Mouse (Mus musculus): Measurements from ENCODE around the gene Smok3c.
"Not testable (repeated sequence)": the region's sequence is repeated elsewhere in the genome, so short reads cannot be mapped to it uniquely, and the experiment has no call there.

Smok3c gene

DNA sequence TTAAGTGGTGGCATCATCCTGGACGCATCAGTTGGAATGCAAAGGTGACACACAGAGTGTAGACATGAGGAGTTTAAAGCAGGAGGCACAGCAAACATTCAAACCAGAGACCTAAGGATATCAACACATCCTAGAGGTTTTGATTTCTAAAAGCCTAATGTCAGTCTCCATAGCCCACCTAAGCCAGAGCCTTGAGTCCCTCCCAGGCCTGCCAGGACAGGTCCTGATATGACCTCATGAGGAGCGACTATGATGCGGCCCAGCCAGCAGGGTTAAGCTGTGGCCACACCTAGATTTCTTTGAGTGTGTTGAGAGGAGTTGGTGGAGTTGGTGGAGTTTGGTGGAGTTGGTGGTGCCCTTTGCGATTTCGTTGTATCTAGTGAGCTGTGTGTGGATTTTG is at the start of gene Smok3c:
Smok3c (plus strand) TSS at position 301 of the 400 bp plus-strand sequence.
- not testable (repeated sequence) for DNase-seq (ENCODE audit: low spot score)

DNA sequence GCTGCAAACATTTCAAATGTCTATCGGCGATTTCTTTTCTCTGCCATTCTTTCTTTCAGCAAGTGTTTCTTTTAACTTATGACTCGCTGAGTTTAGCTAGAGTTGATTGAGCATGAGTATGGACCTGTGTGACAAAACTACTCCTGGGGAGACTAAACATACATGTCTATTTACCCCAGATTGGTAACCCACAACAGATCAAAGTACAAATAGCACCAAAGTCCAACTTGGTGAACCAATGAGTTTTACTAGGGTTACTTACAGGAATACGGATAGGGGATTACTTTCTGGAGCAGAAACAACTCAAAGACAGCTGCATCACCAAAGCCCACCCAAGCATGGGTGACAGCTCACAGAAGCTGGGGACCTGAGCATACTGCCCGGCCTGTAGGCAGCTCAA is 43.6 kb upstream of the Smok3c start:
- DNase-seq (ENCODE audit: low spot score): no peak

DNA sequence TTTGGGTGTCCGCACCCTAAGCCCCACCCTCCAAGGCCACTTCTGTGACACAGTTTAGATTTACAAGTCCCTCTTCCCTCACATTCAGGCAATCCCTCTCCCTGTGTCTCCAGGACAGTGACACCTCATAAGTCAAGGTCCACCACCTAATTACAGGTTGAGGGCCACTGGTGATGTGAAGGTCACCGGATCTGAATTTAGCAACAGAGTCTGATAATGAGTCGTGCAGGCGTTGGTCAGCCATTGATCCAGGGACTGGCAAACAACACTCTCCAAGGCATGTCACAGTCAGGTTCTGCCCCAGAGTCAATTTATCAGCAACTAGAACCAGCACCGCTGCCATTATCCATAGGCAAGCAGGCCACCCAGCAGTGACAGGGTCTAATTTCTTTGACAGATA is 40.6 kb upstream of the Smok3c start:
- no peak for DNase-seq (ENCODE audit: low spot score)

DNA sequence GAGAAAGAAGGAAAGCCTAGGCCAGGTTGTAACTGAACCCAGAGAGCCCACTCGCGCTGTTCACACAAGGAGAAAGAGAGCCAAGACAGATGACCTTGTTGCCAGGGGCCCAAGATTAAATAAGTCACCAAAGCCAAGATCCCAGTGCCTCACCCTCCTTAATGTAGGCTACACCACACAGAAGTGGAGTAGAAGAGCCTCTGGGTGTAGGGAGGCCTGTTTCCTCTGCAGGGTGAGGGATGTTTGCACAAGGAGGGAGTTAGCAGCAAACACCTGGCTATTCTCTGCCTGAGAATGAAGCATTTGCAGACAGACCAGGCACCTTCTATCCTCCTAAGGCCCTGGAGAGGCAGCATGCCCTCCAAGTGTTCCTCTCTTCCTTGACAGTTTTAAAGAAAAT is 36.5 kb upstream of the Smok3c start:
- no peak for DNase-seq (ENCODE audit: low spot score)

DNA sequence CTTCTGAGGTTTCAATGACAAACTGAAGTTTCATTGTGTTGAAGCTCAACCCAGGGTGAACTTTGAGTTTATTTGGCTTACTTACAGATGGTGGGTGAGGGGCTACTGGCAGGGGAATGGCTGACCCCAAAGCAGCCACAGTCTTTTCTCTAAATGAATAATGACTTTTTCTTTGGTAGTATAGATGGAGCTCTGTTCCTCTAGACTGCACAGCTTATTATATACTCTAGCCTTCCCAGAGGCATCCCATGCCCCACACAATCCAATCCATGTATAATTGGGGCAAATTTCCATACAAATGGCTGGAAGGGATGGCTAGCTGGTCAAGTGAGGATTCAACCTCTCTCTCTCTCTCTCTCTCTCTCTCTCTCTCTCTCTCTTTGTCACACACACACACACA is 36.0 kb upstream of the Smok3c start:
- DNase-seq (ENCODE audit: low spot score): no peak

DNA sequence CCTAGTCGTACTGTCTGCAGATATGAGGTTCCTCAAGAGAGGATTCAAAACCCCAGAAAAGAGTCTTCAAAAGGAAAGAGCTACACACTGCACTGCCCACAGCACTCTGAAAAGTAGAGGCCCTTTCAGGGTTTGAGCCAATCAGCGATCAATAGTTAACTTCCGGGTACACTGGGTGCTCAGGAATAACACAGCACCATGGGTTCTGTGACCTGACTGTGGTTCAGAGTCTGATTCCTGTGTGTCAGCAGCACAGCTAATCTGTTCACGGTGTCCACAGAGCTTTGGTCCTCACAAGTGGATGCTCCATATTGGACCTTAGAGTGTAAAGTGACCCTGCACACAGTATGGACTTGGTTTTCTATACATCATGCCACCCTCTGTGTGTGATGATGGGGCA is 33.4 kb upstream of the Smok3c start:
- not testable (repeated sequence) for DNase-seq (ENCODE audit: low spot score)

DNA sequence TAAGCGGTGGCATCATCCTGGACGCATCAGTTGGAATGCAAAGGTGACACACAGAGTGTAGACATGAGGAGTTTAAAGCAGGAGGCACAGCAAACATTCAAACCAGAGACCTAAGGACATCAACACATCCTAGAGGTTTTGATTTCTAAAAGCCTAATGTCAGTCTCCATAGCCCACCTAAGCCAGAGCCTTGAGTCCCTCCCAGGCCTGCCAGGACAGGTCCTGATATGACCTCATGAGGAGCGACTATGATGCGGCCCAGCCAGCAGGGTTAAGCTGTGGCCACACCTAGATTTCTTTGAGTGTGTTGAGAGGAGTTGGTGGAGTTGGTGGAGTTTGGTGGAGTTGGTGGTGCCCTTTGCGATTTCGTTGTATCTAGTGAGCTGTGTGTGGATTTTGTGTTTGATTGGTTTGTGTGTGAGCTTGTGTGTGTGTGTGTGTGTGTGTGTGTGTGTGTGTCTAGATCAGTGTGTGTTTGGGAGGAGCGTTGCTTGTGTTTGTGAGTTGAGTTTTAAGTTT is 32.0 kb upstream of the Smok3c start, which contains the start of the genes Smok3a and Smok3b:
Smok3a (plus strand) TSS at position 301 of the 519 bp plus-strand sequence.
Smok3b (plus strand) TSS at position 469 of the 519 bp plus-strand sequence.
- DNase-seq (ENCODE audit: low spot score): not testable (repeated sequence)

DNA sequence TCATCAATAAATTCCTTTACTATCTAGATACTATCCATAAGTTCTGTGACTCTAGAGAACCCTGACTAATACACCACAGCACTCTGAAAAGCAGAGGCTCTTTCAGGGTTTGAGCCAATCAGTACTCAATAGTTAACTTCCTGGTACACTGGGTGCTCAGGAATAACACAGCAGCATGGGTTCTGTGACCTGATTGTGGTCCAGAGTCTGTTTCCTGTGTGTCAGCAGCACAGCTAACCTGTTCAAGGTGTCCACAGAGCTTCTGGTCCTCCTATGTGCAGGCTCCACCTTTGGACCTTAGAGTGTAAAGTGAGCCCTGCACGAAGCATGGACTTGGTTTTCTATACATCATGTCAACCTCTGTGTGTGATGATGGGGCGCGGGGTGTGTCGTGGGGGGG is 20.8 kb downstream of the Smok3c start:
- DNase-seq (ENCODE audit: low spot score): no peak

DNA sequence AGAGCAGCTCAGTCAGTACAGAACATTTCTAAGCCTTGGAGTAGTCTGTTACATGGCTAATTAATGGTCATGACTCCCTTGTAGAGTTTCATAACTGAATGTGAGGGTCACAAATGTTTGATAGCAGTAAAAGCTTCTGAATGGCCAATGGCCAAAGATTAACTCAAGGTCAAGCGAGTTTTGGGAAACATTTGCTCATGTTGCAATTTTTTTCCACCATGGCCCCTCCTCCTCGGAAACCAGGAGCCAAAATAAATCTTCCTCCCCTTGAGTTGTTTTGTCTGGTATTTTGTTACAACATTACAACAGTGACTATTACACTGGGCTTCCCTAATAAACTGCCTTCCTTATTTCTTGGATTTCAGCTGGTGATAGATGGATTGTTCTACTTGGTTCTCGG is 22.7 kb downstream of the Smok3c start:
- no peak for DNase-seq (ENCODE audit: low spot score)

DNA sequence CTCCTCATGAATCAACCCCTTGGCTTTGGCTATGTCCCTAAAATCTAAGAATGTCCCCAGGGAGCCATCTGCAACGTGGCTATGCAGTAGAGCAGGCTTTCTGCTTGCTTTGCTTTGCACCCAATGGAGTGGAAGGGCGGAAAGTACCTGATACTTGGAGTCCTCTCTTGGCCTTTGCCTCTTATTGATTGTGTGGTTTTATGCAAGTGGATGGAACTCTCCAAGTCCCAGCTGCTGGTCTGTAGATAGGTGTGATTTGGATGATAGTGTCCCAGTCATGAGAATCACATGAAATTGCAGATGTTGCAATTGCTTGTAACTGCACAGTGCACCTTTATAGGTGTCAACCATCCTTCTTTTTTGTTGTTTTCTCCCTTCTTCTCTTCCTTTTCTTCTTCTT is 23.2 kb downstream of the Smok3c start:
- DNase-seq (ENCODE audit: low spot score): no peak

DNA sequence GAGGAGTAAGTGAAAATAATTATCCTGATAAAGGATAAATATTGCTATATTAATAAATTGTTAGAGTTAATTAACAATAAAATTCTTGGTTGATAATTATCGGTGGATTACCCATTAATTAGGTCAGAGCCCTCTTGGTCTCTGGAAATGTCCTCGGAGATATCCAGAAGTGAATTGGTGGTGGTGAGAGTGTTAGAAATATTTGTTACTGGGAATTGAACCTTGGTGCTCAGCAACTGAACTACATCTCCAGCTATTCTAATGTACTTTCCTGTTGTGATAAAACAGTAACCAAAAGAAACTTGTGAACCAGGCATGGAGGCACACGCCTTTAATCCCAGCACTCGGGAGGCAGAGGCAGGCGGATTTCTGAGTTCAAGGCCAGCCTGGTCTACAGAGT is 27.5 kb downstream of the Smok3c start:
- DNase-seq (ENCODE audit: low spot score): no peak

DNA sequence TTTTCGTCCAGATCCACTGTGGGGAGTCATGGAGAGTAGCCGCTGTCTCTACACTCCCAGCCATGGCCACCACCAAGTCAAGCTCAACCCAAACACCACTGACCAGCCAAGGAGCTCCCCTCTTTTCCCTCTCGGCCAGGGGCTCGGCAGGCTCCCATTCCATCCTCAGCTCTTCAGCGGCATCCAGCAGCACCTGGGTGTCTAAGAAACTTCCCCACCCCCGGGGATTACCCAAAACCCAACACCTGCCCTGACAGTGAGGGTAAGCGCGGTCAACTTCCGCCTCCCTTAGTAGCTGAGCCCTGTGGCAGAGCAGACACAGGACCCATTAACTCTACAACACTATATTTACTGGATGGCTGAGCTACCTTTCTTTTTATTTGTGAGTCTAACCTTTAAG is 28.5 kb downstream of the Smok3c start:
- no peak for DNase-seq (ENCODE audit: low spot score)

DNA sequence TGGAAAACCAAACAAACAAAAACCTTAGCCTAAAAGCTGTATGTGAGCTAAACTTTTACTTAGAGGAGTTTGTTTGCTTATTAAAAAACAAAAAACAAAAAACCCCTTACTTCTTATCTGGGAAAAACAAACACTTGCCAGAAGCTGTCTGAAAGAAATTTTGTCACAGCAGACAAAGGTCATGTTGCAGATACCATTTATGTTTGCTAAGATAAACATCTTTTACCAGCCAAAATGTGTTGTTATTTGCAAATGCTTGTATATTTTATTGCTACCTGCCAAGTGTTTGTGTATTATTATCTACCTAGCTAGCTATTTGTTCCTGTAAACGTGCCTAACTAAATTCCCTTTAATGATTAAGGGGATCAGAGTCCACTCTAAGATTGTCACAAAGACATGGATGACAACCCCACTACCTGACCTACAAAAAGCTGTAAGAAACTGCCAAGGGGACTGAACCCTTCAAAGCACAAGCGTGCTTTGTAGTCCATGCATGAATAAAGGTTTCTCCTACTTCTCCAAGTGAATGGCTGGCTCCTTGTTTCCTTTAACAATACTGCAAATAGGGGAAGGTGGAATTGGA is 30.4 kb downstream of the Smok3c start:
- no peak for DNase-seq (ENCODE audit: low spot score)

DNA sequence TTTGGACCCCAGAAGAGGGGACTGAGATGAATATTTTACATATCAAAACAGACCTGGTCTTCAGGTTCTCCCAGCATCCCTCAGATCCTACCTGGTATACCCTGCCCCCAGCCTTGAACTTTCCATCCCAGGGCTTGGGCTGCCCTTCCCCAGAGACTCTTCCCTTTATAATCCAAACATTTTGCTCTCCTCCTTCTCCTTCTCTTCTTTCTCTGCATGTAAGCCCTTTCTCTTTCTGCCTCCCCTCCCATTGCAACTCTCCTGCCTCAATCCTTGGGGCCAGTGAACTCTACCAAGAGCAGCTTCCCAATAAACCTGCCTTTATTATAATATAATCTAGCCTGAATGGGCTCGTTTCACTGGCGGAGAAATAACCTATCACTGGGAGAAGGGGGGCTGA is 30.9 kb downstream of the Smok3c start:
- DNase-seq (ENCODE audit: low spot score): no peak

DNA sequence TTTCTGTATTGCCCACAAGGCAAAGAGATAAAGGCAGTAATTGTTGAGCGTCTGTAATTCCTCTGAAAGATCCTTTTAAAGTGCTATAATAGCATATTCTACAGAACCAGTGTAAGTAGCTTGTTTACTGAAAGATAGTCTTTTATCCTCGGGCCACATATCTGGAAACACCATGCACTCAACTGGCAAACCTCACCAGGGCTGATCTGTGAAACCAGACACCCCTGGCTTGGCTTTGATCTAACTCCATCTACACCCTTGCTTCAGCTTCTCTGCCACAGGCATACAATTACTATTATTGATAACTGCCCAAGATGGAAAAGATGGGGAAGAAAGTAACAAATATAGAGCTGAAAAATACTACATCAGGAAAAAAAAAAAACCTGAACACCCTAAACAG is 31.5 kb downstream of the Smok3c start:
- DNase-seq (ENCODE audit: low spot score): no peak

DNA sequence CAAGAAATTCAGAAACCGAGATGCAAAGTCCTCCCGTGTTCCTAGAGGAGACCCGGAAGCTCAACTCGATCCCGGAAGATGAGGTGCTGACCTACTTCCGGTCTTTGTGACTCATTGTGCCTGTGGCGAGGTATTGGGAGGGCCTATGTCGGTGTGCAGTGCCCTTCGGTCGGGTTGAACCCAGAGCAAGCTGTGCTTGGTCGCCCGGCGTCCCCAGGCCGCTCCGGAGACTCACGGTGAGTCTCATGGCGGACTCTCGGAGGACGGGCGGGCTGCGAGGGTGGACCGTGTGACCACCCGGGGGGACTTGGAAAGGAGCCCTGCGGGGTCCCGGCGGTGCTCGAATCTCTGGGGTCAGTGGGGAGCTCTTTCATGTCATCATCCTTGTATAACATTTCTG is 32.0 kb downstream of the Smok3c start, which contains the start of gene Zkscan1:
Zkscan1 (plus strand) TSS at position 89 of the 400 bp plus-strand sequence.
- DNase-seq (ENCODE audit: low spot score): peak; percentile 86

DNA sequence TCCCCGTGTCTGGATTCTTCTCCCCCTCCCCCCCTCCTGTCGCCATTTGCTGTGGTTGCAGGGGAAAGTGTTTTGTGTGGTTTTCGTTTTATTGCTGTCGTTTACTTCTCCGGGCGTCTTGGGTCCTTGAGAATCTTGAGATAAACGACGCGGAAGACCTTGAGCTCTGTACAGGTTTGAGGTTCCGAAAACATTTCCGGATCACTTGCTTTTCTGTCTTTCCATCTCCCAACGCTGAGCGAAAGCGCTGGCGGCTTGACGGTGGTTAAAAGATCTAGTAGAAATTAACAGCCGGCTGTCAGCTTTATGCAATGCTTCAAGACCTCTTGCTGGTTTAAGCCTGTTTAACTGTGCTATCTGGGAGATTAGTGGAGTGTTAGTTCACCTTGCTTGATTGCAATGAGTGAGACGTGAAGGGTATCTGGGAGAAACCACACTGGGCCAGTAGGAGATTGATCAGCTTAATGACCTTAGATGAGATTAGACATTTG is 32.5 kb downstream of the Smok3c start:
- DNase-seq (ENCODE audit: low spot score): no peak

DNA sequence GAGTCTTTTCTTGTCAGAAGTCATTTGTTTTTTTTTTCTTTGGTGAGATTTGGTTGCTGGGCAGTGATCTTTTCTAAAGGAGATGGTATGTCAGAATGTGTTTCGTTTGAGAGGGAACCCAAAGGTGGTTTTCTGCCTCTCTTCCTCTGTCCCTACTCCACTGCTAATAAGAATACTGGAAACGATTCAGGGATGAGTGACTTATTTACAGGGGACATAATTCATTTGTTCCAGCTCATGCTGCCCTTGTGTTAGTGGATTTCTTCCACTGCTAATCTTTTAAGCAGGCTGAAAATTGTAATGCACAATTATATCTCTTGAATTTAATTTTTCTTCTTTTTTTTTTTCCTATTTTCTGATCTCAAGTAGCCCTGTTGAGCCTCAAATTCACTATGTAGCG is 33.8 kb downstream of the Smok3c start:
- no peak for DNase-seq (ENCODE audit: low spot score)

DNA sequence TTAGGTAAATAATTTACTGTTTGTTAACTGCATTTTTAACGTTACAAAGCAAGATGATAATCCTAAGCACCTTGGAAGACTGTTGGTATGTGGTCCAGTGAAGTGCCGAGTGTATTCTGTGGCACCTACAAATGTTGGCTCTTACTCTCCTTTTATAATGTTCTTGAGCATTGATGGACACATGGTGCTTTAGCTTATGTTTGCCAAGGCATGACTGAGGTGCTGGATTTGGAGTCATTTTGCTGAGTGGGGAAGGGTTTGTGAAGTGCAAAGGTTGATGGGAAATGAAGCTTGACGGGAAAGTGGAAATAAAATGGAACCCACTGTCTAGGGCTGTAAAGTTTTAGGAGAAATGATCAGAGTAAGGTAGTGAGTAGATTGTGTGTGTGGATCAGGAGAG is 35.4 kb downstream of the Smok3c start:
- no peak for DNase-seq (ENCODE audit: low spot score)

DNA sequence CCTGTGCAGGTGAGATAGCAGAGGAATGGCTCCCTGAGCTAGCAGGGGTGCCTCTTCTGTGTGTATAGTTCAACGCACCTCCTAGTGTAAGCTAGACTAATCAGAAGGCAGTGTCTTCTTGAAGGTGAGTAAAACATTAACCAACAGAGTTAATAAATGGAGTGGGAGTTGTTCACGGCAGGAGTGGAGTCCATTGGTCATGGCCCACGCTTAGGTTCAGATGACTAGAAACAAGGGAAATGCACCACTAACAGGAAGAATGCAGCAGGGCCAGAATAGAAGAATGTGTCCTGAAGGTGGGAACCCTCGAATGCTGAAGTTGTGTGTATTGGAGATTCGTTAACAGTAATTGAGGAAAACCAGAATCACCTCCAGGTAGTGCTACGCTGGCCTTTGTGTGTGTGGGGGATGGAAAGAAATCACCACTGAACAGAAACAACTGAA is 36.1 kb downstream of the Smok3c start:
- DNase-seq (ENCODE audit: low spot score): no peak

DNA sequence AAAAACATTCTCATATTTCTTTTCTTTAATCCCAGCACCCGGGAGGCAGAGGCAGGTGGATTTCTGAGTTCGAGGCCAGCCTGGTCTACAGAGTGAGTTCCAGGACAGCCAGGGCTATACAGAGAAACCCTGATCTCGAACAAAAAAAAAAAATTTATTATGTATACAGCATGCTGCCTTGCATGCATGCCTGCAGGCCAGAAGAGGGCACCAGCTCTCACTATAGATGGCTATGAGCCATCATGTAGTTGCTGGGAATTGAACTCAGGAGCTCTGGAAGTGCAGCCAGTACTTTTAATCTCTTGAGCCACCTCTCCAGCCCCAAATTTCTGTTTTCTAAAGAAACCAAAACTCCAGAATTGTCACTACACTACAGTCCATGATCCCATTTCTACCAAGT is 37.3 kb downstream of the Smok3c start:
- DNase-seq (ENCODE audit: low spot score): no peak

DNA sequence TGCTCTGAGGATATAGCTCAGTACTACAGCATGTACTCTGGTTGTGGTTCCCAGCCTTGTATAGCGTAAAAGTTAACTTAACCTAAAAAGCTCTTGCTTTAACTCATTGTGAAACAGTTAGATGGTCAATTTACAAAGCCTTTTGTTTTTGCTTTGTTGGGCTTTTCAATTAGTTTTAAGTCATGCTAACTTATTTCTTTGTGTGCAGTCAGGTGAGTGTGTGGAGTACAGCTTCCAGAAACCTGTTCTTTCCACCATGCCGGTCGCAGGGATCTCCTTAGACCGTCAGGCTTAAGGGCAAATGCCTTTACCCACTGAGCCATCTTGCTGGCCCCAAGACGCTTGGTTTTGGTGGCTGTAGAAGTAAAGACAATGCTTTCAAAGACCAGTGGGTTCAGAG is 37.7 kb downstream of the Smok3c start:
- DNase-seq (ENCODE audit: low spot score): no peak

DNA sequence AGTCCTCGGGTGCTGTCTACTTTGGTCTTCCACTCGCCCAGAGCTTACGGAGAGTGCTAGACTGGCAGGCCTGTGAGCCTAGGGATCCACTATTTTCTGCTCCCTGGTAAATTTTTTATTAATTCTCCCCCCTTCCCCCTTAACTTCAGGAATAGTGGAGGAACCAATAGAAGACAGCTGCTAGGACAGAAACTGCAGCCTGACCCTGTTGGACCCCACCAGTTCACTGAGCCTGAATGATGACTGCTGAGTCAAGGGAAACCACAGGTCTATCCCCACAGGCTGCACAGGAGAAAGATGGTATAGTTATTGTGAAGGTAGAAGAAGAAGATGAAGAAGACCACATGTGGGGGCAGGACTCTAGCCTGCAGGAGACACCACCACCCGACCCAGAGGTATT is 39.8 kb downstream of the Smok3c start:
- no peak for DNase-seq (ENCODE audit: low spot score)

DNA sequence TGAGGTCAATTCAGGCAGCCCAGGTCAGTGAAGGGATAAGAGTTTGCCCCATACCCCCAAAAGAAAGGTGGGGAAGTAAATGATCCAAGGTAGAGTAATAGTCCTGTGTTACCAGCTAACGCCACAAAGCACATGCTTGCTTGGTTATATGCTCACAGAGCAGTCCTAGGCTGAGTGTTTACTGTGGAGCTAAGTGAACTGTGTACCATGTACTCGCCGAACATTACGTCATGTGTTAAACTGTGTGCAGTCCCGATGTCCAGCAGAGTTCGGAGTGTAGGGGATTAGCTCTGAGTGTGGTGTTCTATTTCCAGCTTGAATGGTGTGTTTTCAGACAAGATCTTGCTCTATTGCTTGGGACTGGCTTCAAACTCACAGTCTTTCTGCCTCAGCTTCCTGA is 41.5 kb downstream of the Smok3c start:
- DNase-seq (ENCODE audit: low spot score): no peak

Data from testis, postnatal 14 days (tissue).